Mouse (Mus musculus): ENCODE data around the gene Zswim5. TPM values are rescaled to one million over a fixed set of nuclear protein-coding genes. Genes with fewer than 3 reads are reported as not detected.

Gene Zswim5
- polyA plus RNA-seq, 1 experiment from 2014 or later: 7.6 TPM

GRCm38 (mm10) chr4:116869898-116870297 lies 7.3 kb upstream of the Zswim5 start:
- no peaks in the 10 kb centered on the region for H3K9me3 ChIP-seq
- H3K36me3 ChIP-seq: no peaks in the 10 kb centered on the region
- no peak overlapping the region for H3K4me3 ChIP-seq
- peaks cover 5% of the 10 kb centered on the region; the same call in 1 of the 2 replicates for H3K27me3 ChIP-seq (ENCODE audit: insufficient read depth, poor library complexity, severe bottlenecking)
- no peak overlapping the region for H3K27ac ChIP-seq
- WGBS: 75% methylated on average over 3 of the region's 3 CpGs
- H3K4me1 ChIP-seq (replicated peaks): no peaks in the 10 kb centered on the region
- no peak for DNase-seq (ENCODE audit: low spot score)

GRCm38 (mm10) chr4:116874595-116874994 lies 2.6 kb upstream of the Zswim5 start:
- peaks cover 17% of the 10 kb centered on the region for H3K4me1 ChIP-seq (replicated peaks)
- no peak overlapping the region for H3K27ac ChIP-seq
- 84% methylated on average over 4 of the region's 4 CpGs for WGBS
- DNase-seq (ENCODE audit: low spot score): no peak
- no peaks in the 10 kb centered on the region for H3K36me3 ChIP-seq
- H3K4me3 ChIP-seq: no peak overlapping the region
- peaks cover 7% of the 10 kb centered on the region; the same call in 1 of the 2 replicates for H3K27me3 ChIP-seq (ENCODE audit: insufficient read depth, poor library complexity, severe bottlenecking)
- H3K9me3 ChIP-seq: no peaks in the 10 kb centered on the region

GRCm38 (mm10) chr4:116876630-116876994 lies 564 bp upstream of the Zswim5 start:
- H3K9me3 ChIP-seq: no peaks in the 10 kb centered on the region
- no peaks in the 10 kb centered on the region for H3K36me3 ChIP-seq
- DNase-seq (ENCODE audit: low spot score): no peak
- peak overlapping the region; percentile 89 for H3K4me3 ChIP-seq
- peaks cover 7% of the 10 kb centered on the region; the same call in 1 of the 2 replicates for H3K27me3 ChIP-seq (ENCODE audit: insufficient read depth, poor library complexity, severe bottlenecking)
- peak overlapping the region; percentile 98 for H3K27ac ChIP-seq
- WGBS: under 1% methylated on average over 15 of the region's 15 CpGs
- peaks cover 20% of the 10 kb centered on the region for H3K4me1 ChIP-seq (replicated peaks)

GRCm38 (mm10) chr4:116877729-116878321 lies 649 bp downstream of the Zswim5 start:
- Histone ChIP-seq H3K4me3 (peak overlapping the region; percentile 89), H3K4me1 (replicated peaks) (peaks cover 20% of the 10 kb centered on the region), H3K9me3 (no peaks in the 10 kb centered on the region), H3K36me3 (no peaks in the 10 kb centered on the region), H3K27me3 (ENCODE audit: insufficient read depth, poor library complexity, severe bottlenecking) (peaks cover 7% of the 10 kb centered on the region; the same call in 1 of the 2 replicates), H3K27ac (peak overlapping the region; percentile 98)
- peak; percentile 64 for DNase-seq (ENCODE audit: low spot score)
- under 1% methylated on average over 47 of the region's 57 CpGs for WGBS

- H3K4me1 ChIP-seq (replicated peaks): peaks cover 20% of the 10 kb centered on the region
- H3K27ac ChIP-seq: peak overlapping the region; percentile 98
- H3K36me3 ChIP-seq: no peaks in the 10 kb centered on the region
- H3K4me3 ChIP-seq: peak overlapping the region; percentile 89
- 5% methylated on average over 11 of the region's 11 CpGs for whole genome bisulfite sequencing
- peak; percentile 65 for DNase-seq (ENCODE audit: low spot score)
- peaks cover 7% of the 10 kb centered on the region; the same call in 1 of the 2 replicates for H3K27me3 ChIP-seq (ENCODE audit: insufficient read depth, poor library complexity, severe bottlenecking)
- no peaks in the 10 kb centered on the region for H3K9me3 ChIP-seq
These were observed 1.3 kb downstream of the Zswim5 start for GRCm38 (mm10) chr4:116878491-116878890.

GRCm38 (mm10) chr4:116882679-116883078 lies 5.5 kb downstream of the Zswim5 start:
- DNase-seq (ENCODE audit: low spot score): no peak

GRCm38 (mm10) chr4:116894200-116895080 lies 17.3 kb downstream of the Zswim5 start:
- H3K27me3 ChIP-seq (ENCODE audit: insufficient read depth, poor library complexity, severe bottlenecking): no peaks in the 10 kb centered on the region
- no peak overlapping the region for H3K4me3 ChIP-seq
- H3K27ac ChIP-seq: no peak overlapping the region
- no peaks in the 10 kb centered on the region for H3K36me3 ChIP-seq
- H3K9me3 ChIP-seq: no peaks in the 10 kb centered on the region
- no peak for DNase-seq (ENCODE audit: low spot score)
- H3K4me1 ChIP-seq (replicated peaks): peaks cover 10% of the 10 kb centered on the region
- WGBS: 87% methylated on average over 4 of the region's 4 CpGs

More at GRCm38 (mm10) chr4:116882679-116883078, 5.5 kb downstream of the Zswim5 start:
- Histone ChIP-seq H3K27ac (no peak overlapping the region), H3K4me3 (no peak overlapping the region), H3K36me3 (peaks cover 3% of the 10 kb centered on the region; the same call in 1 of the 2 replicates), H3K27me3 (ENCODE audit: insufficient read depth, poor library complexity, severe bottlenecking) (no peaks in the 10 kb centered on the region), H3K4me1 (replicated peaks) (peaks cover 10% of the 10 kb centered on the region), H3K9me3 (no peaks in the 10 kb centered on the region)

GRCm38 (mm10) chr4:116910489-116911181 lies 33.5 kb downstream of the Zswim5 start:
- Histone ChIP-seq H3K27ac (peak overlapping the region; percentile 78), H3K36me3 (no peaks in the 10 kb centered on the region), H3K4me1 (replicated peaks) (peaks cover 15% of the 10 kb centered on the region), H3K4me3 (no peak overlapping the region), H3K27me3 (ENCODE audit: insufficient read depth, poor library complexity, severe bottlenecking) (no peaks in the 10 kb centered on the region), H3K9me3 (no peaks in the 10 kb centered on the region)
- DNase-seq (ENCODE audit: low spot score): no peak
- 49% methylated on average over 4 of the region's 4 CpGs for WGBS

- DNase-seq (ENCODE audit: low spot score): no peak
- H3K4me1 ChIP-seq (replicated peaks): peaks cover 15% of the 10 kb centered on the region
- no peaks in the 10 kb centered on the region for H3K36me3 ChIP-seq
- H3K27ac ChIP-seq: peak overlapping the region; percentile 78
- WGBS: 56% methylated on average over 5 of the region's 5 CpGs
- H3K27me3 ChIP-seq (ENCODE audit: insufficient read depth, poor library complexity, severe bottlenecking): no peaks in the 10 kb centered on the region
- H3K9me3 ChIP-seq: no peaks in the 10 kb centered on the region
- no peak overlapping the region for H3K4me3 ChIP-seq
These were observed 34.0 kb downstream of the Zswim5 start for GRCm38 (mm10) chr4:116911202-116911601.

- Histone ChIP-seq H3K36me3 (no peaks in the 10 kb centered on the region), H3K9me3 (no peaks in the 10 kb centered on the region), H3K27me3 (ENCODE audit: insufficient read depth, poor library complexity, severe bottlenecking) (no peaks in the 10 kb centered on the region), H3K27ac (no peak overlapping the region), H3K4me3 (no peak overlapping the region), H3K4me1 (replicated peaks) (peaks cover 15% of the 10 kb centered on the region)
- 89% methylated on average over 2 of the region's 2 CpGs for WGBS
- no peak for DNase-seq (ENCODE audit: low spot score)
These were observed 36.1 kb downstream of the Zswim5 start for GRCm38 (mm10) chr4:116913318-116913717.

GRCm38 (mm10) chr4:116928006-116928651 lies 51.0 kb downstream of the Zswim5 start:
- Histone ChIP-seq H3K9me3 (no peaks in the 10 kb centered on the region), H3K27me3 (ENCODE audit: insufficient read depth, poor library complexity, severe bottlenecking) (no peaks in the 10 kb centered on the region), H3K4me3 (no peak overlapping the region), H3K36me3 (no peaks in the 10 kb centered on the region), H3K4me1 (replicated peaks) (no peaks in the 10 kb centered on the region), H3K27ac (no peak overlapping the region)
- no peak for DNase-seq (ENCODE audit: low spot score)
- WGBS: 76% methylated on average over 4 of the region's 4 CpGs

- no peak for DNase-seq (ENCODE audit: low spot score)
These were observed 62.4 kb downstream of the Zswim5 start for GRCm38 (mm10) chr4:116939585-116939984.

More at GRCm38 (mm10) chr4:116939585-116939984, 62.4 kb downstream of the Zswim5 start:
- no peak overlapping the region for H3K4me3 ChIP-seq
- no peak overlapping the region for H3K27ac ChIP-seq
- H3K4me1 ChIP-seq (replicated peaks): peaks cover 33% of the 10 kb centered on the region
- no peaks in the 10 kb centered on the region for H3K36me3 ChIP-seq
- H3K9me3 ChIP-seq: no peaks in the 10 kb centered on the region
- WGBS: 52% methylated on average over 4 of the region's 4 CpGs
- H3K27me3 ChIP-seq (ENCODE audit: insufficient read depth, poor library complexity, severe bottlenecking): no peaks in the 10 kb centered on the region

Measured in hindbrain, embryonic 10.5 days (tissue).